Mouse (Mus musculus) testis, adult 2 months (tissue): ENCODE results near the gene Lrch3. TPM values are rescaled to one million over a fixed set of nuclear protein-coding genes. Genes with fewer than 3 reads are reported as not detected.
"Not testable (repeated sequence)": the region's sequence is repeated elsewhere in the genome, so short reads cannot be mapped to it uniquely, and the experiment has no call there.

Experiments used
- H3K27ac ChIP-seq: fragments of 200-500 bp; 2 replicates; pipeline ENCODE4 v1.5.1; 2012; ENCODE audit warnings: low read depth, low read length; ENCODE audit not compliant: control insufficient read depth, insufficient read depth
- H3K27me3 ChIP-seq: fragments of 200-500 bp; 2 replicates; pipeline ENCODE4 v1.6.1; 2012; ENCODE audit warnings: mild to moderate bottlenecking, low read length, moderate library complexity; ENCODE audit not compliant: control insufficient read depth, insufficient read depth
- H3K36me3 ChIP-seq: fragments of 200-500 bp; 2 replicates; pipeline ENCODE4 v1.6.1; 2012; ENCODE audit warnings: mild to moderate bottlenecking, low read length; ENCODE audit not compliant: control insufficient read depth, insufficient read depth
- H3K4me1 ChIP-seq: fragments of 200-500 bp; 2 replicates; pipeline ENCODE4 v1.6.1; 2012; ENCODE audit warnings: low read length; ENCODE audit not compliant: control insufficient read depth, insufficient read depth
- H3K4me3 ChIP-seq: fragments of 200-500 bp; 2 replicates; pipeline ENCODE4 v1.5.1; 2012; ENCODE audit warnings: low read depth, mild to moderate bottlenecking, low read length, moderate library complexity, mixed read lengths; ENCODE audit not compliant: control insufficient read depth
- CTCF ChIP-seq: fragments of 200-500 bp; IDR thresholded peaks from 2 replicates; pipeline ENCODE4 v1.5.1; 2012; ENCODE audit warnings: low read depth, mild to moderate bottlenecking, inconsistent platforms, low read length, moderate library complexity; ENCODE audit not compliant: control insufficient read depth, insufficient read depth, insufficient replicate concordance
- POLR2A ChIP-seq: fragments of 200-500 bp; IDR thresholded peaks from 2 replicates; pipeline ENCODE4 v1.6.1; 2012; ENCODE audit warnings: low read depth, mild to moderate bottlenecking, inconsistent platforms, low read length, moderate library complexity; ENCODE audit not compliant: control insufficient read depth
- polyA plus RNA-seq: library from polyadenylated mRNA; depleted of rRNA; stranded (reverse); fragments of >200 nt; gene quantifications from 2 replicates; pipeline ENCODE4 v1.2.3, GENCODE M21; 2012

Gene Lrch3
- polyA plus RNA-seq, 1 experiment: 15.4 TPM

- Histone ChIP-seq H3K4me3 (peak overlapping the region; percentile 42; the same call in 1 of the 2 replicates), H3K4me1 (peaks cover 6% of the 10 kb centered on the region), H3K27ac (no peak overlapping the region), H3K27me3 (no peaks in the 10 kb centered on the region), H3K36me3 (no peaks in the 10 kb centered on the region)
- TF ChIP-seq CTCF (no peak), POLR2A (no peak)
Observed at GRCm38 (mm10) chr16:32915292-32916068, 1.6 kb downstream of the Lrch3 start.

- not testable (repeated sequence) for H3K27me3 ChIP-seq, H3K27ac ChIP-seq, H3K36me3 ChIP-seq, H3K4me1 ChIP-seq
- H3K4me3 ChIP-seq: peak overlapping the region; percentile 65; the same call in 1 of the 2 replicates
Observed at GRCm38 (mm10) chr16:32926629-32927028, 12.7 kb downstream of the Lrch3 start.

GRCm38 (mm10) chr16:32927044-32927443 lies 13.1 kb downstream of the Lrch3 start:
- no peaks in the 10 kb centered on the region for H3K27me3 ChIP-seq
- no peak for TF ChIP-seq POLR2A
- TF ChIP-seq CTCF: no peak
- no peaks in the 10 kb centered on the region; the same call in 1 of the 2 replicates for H3K4me1 ChIP-seq
- H3K4me3 ChIP-seq: peak overlapping the region; percentile 63
- H3K36me3 ChIP-seq: no peaks in the 10 kb centered on the region
- H3K27ac ChIP-seq: no peak overlapping the region

GRCm38 (mm10) chr16:32929918-32930317 lies 16.0 kb downstream of the Lrch3 start:
- H3K27me3 ChIP-seq: no peaks in the 10 kb centered on the region
- no peak for TF ChIP-seq POLR2A
- no peak for TF ChIP-seq CTCF
- H3K4me3 ChIP-seq: peak overlapping the region; percentile 72
- no peak overlapping the region for H3K27ac ChIP-seq
- no peaks in the 10 kb centered on the region for H3K36me3 ChIP-seq
- no peaks in the 10 kb centered on the region; the same call in 1 of the 2 replicates for H3K4me1 ChIP-seq

GRCm38 (mm10) chr16:32934470-32934869 lies 20.6 kb downstream of the Lrch3 start:
- no peaks in the 10 kb centered on the region for H3K27me3 ChIP-seq
- no peak overlapping the region for H3K27ac ChIP-seq
- no peak overlapping the region for H3K4me3 ChIP-seq
- H3K4me1 ChIP-seq: no peaks in the 10 kb centered on the region; the same call in 1 of the 2 replicates
- H3K36me3 ChIP-seq: no peaks in the 10 kb centered on the region
- TF ChIP-seq CTCF: no peak
- no peak for TF ChIP-seq POLR2A

GRCm38 (mm10) chr16:32935088-32935487 lies 21.2 kb downstream of the Lrch3 start:
- TF ChIP-seq CTCF: no peak
- no peak for TF ChIP-seq POLR2A
- Histone ChIP-seq H3K27ac (peak overlapping the region; percentile 42; the same call in 1 of the 2 replicates), H3K27me3 (no peaks in the 10 kb centered on the region), H3K4me1 (no peaks in the 10 kb centered on the region; the same call in 1 of the 2 replicates), H3K36me3 (no peaks in the 10 kb centered on the region), H3K4me3 (no peak overlapping the region)

GRCm38 (mm10) chr16:32937358-32937757 lies 23.5 kb downstream of the Lrch3 start:
- no peaks in the 10 kb centered on the region; the same call in 1 of the 2 replicates for H3K4me1 ChIP-seq
- no peaks in the 10 kb centered on the region for H3K36me3 ChIP-seq
- no peak overlapping the region for H3K27ac ChIP-seq
- H3K4me3 ChIP-seq: no peak overlapping the region
- no peak for TF ChIP-seq CTCF
- TF ChIP-seq POLR2A: no peak
- no peaks in the 10 kb centered on the region for H3K27me3 ChIP-seq

GRCm38 (mm10) chr16:32939301-32939700 lies 25.4 kb downstream of the Lrch3 start:
- not testable (repeated sequence) for H3K4me3 ChIP-seq, H3K27ac ChIP-seq, H3K27me3 ChIP-seq, H3K4me1 ChIP-seq, H3K36me3 ChIP-seq

GRCm38 (mm10) chr16:32939716-32940115 lies 25.8 kb downstream of the Lrch3 start:
- not testable (repeated sequence) for H3K4me3 ChIP-seq, H3K27me3 ChIP-seq, H3K36me3 ChIP-seq, H3K27ac ChIP-seq, H3K4me1 ChIP-seq

GRCm38 (mm10) chr16:32941226-32941625 lies 27.3 kb downstream of the Lrch3 start:
- H3K27ac ChIP-seq, H3K4me3 ChIP-seq, H3K36me3 ChIP-seq, H3K4me1 ChIP-seq, H3K27me3 ChIP-seq: not testable (repeated sequence)
